Mouse (Mus musculus) gastrocnemius, adult 18-20 months (tissue): ENCODE measurements around the gene Kcnq5. TPM values are rescaled to one million over a fixed set of nuclear protein-coding genes. Genes with fewer than 3 reads are reported as not detected.
"Not testable (repeated sequence)": the region's sequence is repeated elsewhere in the genome, so short reads cannot be mapped to it uniquely, and the experiment has no call there.

ENCODE experiments used
- DNase-seq: peaks from one replicate; pipeline ENCODE4 v3.0.0; 2021; ENCODE audit warnings: low spot score
- total RNA-seq, 2 experiments: library from RNA; stranded (reverse); gene quantifications; 2 replicates each; pipeline ENCODE4 v1.2.3; 2021

Gene Kcnq5
- total RNA-seq, 2 experiments from 2014 or later = 14.4 to 22.8 TPM

DNA sequence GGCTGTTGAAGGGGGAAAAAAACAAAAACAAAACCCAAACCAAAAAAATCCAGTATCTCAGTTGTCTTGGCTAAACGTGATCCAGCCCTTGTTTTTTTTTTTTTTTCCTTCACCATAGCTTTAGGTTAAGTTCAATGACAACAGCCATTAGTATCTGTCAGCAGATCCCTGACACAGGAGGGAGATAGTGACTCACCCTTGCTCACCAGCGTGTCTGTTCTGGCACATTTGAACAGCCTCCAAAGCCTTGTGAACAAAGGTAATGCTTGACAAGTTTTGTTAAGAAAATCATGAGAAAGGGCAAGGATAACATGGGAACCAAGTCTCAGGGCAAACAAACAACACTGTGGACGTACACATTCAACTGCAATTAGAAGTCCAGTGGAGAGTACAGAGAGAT, 123.2 kb downstream of the Kcnq5 start:
- DNase-seq = no peak

DNA sequence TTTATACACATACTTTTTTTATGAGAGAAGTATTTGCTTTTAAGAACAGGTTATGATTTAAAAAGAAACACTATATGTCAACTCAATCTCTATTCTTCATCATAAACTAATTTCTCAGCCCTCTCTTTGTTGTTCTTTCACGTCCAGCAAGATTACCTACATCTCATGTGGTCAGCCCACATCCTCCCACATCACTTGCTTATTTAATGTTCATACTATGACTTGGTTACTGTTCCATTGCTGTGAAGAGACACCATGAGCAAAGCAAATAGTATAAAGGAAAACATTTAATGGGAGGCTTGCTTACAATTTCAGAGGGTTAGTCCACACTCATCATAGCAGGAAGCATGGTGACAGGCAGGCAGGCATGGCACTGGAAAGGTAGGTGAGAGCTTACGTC, 124.4 kb downstream of the Kcnq5 start:
- DNase-seq = no peak

DNA sequence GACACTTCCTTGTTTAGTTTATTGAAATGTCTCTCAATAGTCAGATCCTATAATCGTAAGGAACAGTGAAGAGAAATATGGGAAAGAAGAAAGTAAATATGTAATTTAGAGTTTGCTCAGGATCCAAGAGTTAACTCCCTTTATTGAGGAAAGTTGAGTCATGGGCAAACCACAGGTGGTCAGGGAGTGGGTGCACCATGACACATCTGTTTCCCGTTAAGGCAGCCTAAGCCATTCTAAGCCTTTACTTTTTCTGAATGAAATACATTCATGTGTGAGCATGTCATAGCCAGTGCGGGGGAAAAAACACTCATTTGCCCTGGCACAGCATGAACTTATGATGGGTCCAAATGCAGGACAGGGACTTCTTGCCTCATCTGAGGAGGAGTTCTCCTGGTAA, 125.4 kb downstream of the Kcnq5 start:
- DNase-seq = no peak

DNA sequence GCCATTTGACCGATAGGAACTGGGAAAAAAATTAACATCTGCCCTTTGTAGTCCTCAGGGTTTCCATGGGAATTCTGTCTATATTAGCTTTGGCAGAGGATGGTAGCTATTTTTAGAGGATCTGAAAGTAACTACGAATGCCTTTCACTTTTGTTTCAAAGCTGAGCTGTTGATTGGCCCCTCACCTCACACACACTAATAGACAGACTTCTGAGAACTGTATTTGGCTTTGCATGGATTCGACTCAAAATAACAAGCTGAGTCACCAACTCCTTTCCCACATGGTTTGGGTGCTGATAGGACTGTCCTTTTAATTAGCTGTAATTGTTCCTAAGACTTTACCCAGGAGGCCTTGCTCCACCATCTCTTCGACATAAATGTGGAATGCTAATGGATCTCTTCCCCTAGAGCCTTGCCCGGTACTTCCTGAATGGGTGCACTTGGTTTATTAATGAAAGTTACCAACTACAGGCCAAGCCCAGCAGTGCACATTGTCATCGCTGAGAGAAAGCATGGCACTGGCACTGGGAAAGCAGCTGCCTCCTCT, 131.8 kb downstream of the Kcnq5 start:
- DNase-seq = no peak

DNA sequence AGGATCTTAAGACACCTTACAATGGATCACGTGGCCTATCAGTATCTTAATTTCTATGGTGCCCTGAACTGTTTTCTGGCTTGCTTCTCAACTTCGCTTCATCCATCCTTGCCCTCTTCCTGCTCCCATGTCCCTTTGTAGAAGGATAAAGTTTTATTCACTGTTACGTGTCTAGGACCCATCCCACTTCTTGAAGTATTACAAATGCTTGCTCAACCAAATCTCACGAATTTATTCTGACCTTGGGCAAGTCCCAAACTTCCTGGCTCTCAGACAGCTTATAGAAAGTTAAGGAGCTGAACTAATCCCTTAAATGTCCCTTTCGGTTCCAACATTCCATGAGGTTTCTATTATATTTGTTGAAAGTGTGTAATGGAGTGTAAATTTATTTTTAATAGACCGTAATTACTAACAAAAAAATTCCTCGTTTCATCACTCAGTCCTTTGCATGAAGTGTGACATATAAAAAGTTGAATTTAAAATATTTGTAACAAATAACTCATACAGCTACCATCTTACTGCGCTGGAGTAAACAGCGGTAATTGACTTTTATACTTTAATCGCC, 141.6 kb downstream of the Kcnq5 start:
- DNase-seq = no peak

DNA sequence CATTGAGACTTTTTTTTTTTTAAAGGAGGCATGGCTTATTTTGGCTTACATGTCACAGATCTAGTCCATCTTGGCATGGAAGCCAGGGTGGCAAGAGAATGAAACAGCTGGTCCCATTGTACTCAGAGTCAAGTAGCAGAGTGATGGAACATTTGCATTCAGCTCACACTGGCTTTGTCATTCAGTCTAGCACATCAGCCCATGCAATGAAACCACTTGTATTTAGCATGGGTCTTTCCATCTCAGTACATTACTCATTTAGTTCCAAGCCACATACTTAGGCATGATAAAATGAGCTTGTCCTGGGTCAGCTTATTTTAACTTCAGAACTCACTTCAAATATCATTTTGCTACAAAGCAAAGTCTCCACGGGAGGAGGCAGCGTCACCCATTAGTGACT, 156.7 kb downstream of the Kcnq5 start:
- no peak for DNase-seq

DNA sequence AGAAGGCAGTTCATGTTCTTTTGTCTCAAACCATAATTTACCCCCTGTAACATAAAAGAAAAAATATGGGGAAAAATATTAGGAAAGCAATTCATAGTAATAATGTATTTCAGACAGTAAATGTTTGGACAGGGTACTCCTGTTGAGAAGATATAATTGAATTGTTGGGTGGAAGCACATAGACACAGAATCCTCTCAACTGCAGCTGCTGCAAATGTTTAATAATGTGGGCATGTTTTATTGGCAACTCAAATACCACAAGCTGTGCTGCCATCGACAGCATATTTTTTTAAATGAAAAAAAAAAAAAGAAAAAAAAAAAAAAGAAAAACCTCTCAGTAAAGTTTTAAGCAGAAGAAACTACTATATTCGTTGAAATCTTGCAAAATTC, 157.3 kb downstream of the Kcnq5 start:
- no peak for DNase-seq

DNA sequence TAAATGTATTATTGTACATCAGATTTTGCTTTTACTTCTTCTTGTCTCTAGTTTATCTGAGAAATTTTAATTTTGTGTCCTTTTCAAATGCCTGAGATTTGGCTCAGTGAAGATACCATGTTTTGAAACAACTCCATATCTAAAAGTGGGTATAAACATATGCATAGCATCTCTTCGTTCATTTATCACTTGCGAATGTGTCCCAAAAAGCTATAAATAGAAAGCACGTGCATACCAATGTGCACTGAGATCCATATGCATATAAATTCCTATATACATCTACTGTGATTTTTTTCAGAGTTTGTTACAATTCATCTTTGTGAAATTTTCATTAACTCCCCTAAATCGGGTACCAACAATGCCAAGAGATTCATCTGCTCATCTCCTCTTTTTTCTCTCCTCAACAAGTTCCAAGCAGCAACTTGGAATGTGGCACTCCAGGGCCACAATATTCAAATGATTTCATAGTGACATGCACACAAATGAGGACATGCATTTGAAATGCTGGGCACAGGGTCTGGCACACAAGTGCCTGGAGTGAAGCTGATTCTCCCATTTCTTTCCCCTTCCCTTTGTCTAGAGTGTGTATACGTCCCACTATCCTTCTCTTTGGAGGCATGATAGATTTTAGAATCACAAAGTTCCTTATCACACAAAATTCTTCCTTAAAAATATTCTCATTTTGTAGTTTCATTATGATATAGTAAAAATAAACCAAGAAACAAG, 157.8 kb downstream of the Kcnq5 start:
- no peak for DNase-seq

DNA sequence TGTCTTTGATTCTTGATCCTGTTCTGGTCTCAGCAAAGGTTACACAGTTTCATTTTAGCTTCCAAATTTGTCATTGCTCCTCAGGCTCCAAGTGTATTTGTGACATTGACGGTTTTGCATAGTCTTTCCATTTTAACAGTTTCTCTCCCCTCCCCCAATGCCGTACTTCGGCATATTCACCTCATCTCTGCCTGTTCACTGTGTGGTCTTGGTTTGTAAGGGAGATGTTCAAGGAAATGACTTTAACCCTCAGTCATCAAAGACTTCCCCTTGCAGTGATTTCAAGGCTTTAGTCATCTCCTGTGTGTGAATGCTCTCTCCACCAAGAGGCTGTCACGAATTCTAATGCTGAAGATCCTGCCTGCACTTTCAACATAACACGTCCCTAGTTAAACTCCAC, 181.0 kb downstream of the Kcnq5 start:
- DNase-seq = no peak

DNA sequence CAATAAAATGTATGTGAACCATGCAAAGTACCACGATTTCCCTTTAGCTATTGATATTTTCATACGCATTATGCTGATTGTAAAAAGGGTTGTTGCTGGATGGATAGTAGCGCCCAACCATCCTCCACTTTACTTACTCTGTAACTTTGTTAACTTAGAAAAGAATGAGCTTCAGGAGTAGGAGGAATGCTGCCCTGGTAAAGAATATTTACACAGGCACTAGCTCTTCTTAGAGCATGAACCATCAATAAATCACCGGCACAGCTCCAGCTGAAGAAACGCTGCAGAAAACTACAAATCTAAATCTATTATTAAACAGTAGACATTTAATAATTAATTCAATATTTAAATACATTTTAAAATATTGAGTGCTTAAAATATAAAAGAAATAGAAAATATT, 184.2 kb downstream of the Kcnq5 start:
- DNase-seq = no peak

DNA sequence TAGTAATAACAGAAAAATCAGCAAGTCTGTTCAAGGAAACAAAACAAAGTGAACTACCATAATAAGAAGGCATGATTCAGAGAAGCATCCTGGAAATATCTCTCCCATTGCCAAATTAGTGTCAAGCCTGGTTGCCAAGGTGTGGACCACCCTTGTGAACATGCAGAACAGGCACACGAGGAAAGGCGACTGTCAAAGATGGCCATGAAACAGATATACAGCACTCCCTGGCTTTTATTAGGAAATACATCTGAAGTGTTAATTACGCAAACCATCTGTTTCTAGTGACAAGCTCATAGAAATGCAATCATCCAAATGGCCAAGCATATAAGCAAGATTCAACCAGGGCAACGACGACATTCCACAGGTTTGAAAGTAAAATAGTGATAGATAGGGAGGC, 187.8 kb downstream of the Kcnq5 start:
- no peak for DNase-seq

DNA sequence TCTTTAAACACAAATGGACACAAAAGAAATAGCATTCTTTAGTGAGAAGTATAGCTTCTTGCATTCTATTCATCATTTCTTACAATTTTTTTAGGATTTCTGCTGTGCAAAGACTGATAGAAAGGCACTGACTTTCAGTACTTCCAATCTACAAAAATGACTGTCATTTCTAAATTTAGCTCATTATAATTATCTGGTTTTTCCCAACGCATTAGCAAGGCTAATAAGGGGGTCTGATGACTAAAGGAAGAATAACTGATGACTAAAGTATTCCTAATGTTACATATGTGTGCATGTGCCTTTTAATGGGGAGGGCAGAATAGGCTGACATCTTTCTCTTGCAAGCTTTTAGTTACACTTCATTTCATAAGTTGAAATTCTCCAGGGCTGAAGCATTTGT, 191.2 kb downstream of the Kcnq5 start:
- no peak for DNase-seq

DNA sequence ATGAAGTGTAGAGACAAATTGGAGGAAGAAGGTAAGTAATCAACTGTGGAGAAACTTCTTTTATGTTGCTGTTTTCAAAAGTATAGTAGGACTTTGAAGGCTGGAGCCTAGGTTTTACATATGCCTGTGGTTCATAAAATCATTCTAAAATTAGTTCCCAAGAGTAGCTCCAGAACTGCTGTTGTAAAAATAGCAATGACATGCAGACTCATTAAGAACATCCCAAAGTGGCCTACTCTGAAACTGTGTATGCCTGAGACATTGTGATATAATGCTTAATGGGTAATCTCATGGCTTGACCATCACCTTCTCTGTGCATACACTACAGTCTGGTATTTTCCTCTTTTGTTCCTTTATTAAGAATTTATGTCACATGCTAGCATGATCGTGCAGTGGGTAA, 212.4 kb downstream of the Kcnq5 start:
- peak; percentile 13 for DNase-seq

DNA sequence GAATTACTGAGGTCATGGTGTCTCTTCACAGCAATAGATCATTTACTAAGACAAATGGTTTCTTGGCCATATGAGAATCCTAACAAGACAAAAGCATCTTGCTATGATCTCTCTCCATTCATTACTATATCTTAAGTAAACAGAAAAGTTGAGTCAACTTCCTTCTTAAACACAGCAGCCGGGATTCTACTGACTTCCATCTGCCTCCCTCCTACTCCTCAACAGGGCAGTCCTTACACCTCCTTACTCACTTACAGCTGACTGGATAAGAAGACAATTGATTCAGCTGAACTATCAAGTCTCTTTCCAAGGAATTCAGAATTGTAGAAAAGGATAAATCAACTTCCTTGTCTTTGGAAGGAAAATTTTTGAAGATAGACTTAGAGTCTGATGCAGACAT, 232.6 kb downstream of the Kcnq5 start:
- no peak for DNase-seq

DNA sequence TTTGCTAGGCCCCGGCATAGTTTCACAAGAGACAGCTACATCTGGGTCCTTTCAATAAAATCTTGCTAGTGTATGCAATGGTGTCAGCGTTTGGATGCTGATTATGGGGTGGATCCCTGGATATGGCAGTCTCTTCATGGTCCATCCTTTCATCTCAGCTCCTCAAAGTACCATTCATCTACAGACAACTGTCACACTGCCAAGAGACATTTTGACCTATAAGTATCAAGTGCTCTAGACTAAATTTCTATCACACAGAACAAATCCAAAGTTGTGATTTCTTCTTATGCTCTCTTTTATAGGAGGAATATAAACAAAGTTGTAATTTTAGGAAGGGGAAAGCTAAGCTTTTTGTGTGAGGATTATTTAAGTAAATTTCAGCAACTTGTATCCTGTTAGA, 238.5 kb downstream of the Kcnq5 start:
- DNase-seq = not testable (repeated sequence)

DNA sequence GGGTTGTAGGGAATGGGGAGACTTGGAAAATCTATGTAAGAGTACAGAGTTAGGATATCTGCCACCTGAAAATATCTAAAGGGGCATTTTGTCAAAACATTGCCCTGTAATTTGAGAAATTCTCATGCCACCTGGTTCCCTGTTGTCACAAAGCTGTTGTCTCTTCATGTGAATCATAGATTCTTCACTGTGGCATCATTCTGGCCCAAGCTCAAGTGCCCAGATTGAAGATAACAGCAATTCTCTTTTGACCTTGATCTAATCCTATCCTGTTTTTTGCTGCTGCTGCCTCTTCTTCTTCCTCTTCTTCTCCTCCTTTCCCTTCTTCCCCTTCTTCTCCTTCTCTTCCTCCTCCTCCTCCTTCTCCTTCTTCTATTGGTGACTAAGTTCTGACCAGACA, 240.5 kb downstream of the Kcnq5 start:
- no peak for DNase-seq

DNA sequence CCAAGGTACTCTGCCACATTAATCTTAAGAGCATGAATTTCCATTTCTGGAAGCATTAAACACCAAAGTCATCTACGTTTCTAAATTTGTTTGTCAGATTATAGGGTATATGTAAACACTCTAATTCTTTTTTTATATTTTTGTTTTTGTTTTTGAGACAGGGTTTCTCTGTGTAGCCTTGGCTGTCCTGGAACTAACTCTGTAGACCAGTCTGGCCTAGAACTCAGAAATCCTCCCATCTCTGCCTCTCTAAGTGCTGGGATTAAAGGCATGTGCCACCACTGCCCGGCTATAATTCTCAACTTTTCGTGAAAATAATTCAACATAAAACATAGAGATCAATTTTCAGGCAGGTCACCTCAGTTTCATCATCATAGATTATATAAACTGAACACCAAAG, 246.9 kb downstream of the Kcnq5 start:
- no peak for DNase-seq

DNA sequence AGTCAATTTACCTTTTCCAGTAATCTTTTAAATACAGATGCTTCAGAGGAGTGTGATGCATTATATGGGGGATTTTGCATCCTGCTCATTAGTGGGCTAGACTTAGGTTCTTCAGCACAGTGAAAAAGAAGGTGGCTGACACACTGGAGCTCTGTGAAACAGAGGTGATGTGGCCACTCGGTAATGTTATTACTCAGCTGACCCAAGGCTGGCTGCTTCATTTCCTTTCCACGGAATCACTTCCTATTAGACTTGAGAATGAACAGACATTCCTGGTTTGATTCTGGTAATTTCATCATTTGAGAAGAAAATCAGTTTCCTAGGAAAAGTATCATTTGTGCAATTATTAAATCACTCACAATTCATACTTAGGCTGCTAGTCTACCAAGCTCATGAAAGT, 249.0 kb downstream of the Kcnq5 start:
- DNase-seq = no peak

DNA sequence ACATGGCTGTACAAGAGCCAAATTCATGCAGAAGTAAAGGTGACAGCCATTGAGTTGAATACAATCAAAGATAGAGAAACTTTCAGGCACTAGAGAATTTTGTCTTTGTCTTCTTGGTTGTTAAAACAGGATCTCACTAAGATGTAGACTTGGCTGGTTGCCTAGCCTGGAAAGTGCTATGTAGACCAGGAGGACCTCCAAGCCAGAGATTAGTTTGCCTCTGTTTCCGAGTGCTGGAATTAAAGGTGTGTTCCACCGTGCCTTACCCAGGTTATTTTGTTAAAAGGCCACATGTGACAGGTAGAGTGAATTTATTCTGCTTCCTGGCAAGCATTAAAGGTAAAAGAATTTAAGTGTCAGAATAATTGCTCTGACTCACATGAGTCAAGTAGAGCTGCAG, 271.3 kb downstream of the Kcnq5 start:
- DNase-seq = no peak

DNA sequence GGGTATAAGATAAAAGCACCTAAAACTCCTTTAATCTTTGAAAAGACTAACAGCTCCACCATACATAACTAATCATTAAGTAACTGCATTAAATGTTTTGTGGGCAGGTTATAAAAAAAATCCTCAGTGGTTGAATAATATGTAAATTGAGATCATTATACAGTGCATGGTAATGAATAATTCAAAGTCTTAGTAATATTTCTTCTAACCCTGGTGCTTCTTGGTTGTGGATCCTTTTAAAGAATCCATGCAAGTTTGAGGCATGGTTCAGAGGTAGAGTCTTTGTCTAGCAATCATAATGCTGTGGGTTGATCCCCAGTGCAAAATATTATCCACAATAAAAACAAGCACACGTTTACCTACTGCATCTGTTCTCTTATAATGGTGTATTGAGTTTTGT, 272.8 kb downstream of the Kcnq5 start:
- DNase-seq = no peak

DNA sequence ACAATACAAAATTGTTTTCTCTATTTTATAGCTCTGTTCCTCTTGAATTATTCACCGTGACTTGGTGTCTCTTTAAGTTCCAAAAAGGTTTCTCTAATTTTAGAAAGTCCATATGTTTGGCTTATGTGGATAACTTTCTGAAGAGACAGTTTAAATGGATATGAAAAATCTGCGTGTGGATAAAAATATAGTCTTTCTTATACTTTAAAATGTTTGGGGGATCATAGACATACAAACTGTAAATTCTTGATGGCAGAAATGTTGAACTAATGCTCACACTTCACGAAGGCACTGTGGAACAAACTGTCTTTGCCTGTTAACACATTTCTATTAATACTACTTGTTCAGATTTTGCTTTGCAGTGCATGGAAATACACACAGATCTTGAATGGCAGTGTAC, 277.3 kb downstream of the Kcnq5 start:
- no peak for DNase-seq

DNA sequence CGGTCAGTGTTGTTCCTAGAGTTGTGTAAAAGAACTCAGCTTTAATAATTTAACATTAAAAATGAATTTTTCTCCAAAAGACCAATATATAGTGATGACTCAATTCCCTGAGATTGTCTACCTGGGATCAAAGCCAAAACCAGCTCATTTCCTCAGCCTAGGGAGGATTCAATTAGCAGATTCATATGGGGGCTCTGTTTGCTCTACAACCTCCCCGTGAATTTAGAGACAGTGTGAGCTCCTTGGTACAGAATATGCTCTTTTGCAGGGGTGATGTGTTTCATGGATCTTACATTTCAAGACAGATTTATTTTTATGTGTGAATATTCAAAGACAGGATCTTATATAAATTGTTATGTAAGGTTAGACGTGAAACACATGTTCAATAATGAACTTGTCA, 284.9 kb downstream of the Kcnq5 start:
- no peak for DNase-seq

DNA sequence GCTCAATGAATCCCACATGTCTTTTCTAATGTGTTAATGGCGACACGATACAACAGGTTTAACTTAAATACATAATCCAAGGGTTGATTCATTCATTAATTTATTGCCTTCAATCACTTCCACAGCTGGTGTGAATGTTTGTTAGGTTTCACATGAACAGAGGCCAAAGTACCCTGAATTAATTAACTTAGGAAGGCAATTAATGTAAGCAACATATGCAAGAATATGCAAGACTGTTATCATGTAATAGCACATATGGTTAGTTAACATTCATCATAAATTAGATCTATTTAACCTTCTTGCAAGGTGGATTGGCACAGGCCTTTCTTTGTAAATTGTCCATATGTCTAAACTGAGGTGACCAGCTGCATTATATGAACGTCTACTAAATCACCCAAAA, 300.9 kb downstream of the Kcnq5 start:
- no peak for DNase-seq

DNA sequence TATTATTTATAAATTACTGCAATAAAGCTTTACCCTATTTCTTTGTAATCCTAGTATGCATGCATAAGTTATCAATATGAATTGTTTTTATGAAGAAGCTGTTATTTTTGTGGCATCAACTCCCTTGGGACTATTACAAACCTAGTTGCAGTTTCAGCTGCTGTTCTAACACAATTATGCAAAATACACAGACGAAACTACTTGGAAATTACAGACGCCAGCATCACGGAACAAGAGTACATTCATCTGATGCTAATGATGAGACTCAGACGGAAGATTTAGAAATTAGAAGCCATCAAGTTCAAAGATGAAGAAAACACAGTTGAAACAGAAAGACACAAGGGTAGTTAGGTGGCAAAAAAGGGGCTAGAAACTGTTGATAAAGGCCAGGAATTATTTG, 310.9 kb downstream of the Kcnq5 start:
- DNase-seq = no peak
